Mouse (Mus musculus): ENCODE measurements around the gene Rbfox3. TPM values are rescaled to one million over a fixed set of nuclear protein-coding genes. Genes with fewer than 3 reads are reported as not detected.

Rbfox3 gene
- total RNA-seq, 2 experiments from 2014 or later = 224 to 233 TPM

- DNase-seq (ENCODE audit: low spot score in 2 of 2) = no peak
These were observed 393.5 kb downstream of the Rbfox3 start for GRCm38 (mm10) chr11:118517924-118518323.

- DNase-seq (ENCODE audit: low spot score in 2 of 2) = no peak
These were observed 399.0 kb downstream of the Rbfox3 start for GRCm38 (mm10) chr11:118512257-118512910.

- DNase-seq (ENCODE audit: low spot score in 2 of 2) = peak; percentile 42 to 58
These were observed 399.5 kb downstream of the Rbfox3 start for GRCm38 (mm10) chr11:118511851-118512250.

GRCm38 (mm10) chr11:118508341-118508740 lies 403.1 kb downstream of the Rbfox3 start:
- no peak for DNase-seq (ENCODE audit: low spot score in 2 of 2)

- peak; percentile 75 to 79 for DNase-seq (ENCODE audit: low spot score in 2 of 2)
These were observed 403.5 kb downstream of the Rbfox3 start for GRCm38 (mm10) chr11:118507904-118508303.

- no peak for DNase-seq (ENCODE audit: low spot score in 2 of 2)
These were observed 404.3 kb downstream of the Rbfox3 start for GRCm38 (mm10) chr11:118507095-118507494.

GRCm38 (mm10) chr11:118504180-118504454 lies 407.3 kb downstream of the Rbfox3 start:
- DNase-seq (ENCODE audit: low spot score in 2 of 2) = no peak

- DNase-seq (ENCODE audit: low spot score in 2 of 2) = no peak
These were observed 407.8 kb downstream of the Rbfox3 start for GRCm38 (mm10) chr11:118503418-118504179.

GRCm38 (mm10) chr11:118502990-118503389 lies 408.4 kb downstream of the Rbfox3 start:
- no peak for DNase-seq (ENCODE audit: low spot score in 2 of 2)

- DNase-seq (ENCODE audit: low spot score in 2 of 2) = no peak
These were observed 415.2 kb downstream of the Rbfox3 start for GRCm38 (mm10) chr11:118496066-118496689.

GRCm38 (mm10) chr11:118495065-118495464 lies 416.3 kb downstream of the Rbfox3 start:
- no peak for DNase-seq (ENCODE audit: low spot score in 2 of 2)

- no peak for DNase-seq (ENCODE audit: low spot score in 2 of 2)
These were observed 417.2 kb downstream of the Rbfox3 start for GRCm38 (mm10) chr11:118494001-118494737.

- DNase-seq (ENCODE audit: low spot score in 2 of 2) = no peak
These were observed 417.9 kb downstream of the Rbfox3 start for GRCm38 (mm10) chr11:118493458-118493857.

- DNase-seq (ENCODE audit: low spot score in 2 of 2) = no peak
These were observed 420.2 kb downstream of the Rbfox3 start for GRCm38 (mm10) chr11:118491230-118491629.

GRCm38 (mm10) chr11:118490566-118491218 lies 420.7 kb downstream of the Rbfox3 start:
- DNase-seq (ENCODE audit: low spot score in 2 of 2) = peak; percentile 65

- DNase-seq (ENCODE audit: low spot score in 2 of 2) = no peak
These were observed 422.5 kb downstream of the Rbfox3 start for GRCm38 (mm10) chr11:118488907-118489270.

GRCm38 (mm10) chr11:118488191-118488906 lies 423.0 kb downstream of the Rbfox3 start:
- no peak for DNase-seq (ENCODE audit: low spot score in 2 of 2)

- DNase-seq (ENCODE audit: low spot score in 2 of 2) = no peak
These were observed 424.3 kb downstream of the Rbfox3 start for GRCm38 (mm10) chr11:118486881-118487772.

GRCm38 (mm10) chr11:118486281-118486680 lies 425.1 kb downstream of the Rbfox3 start:
- DNase-seq (ENCODE audit: low spot score in 2 of 2) = no peak

Data from layer of hippocampus, postnatal 14 days (tissue).